Comparison of ENCODE assay signal across 20 mouse cellular contexts in genomic region chr1:66550812-66551211, GRCm38 (mm10).
DNase-seq lines count a peak whose midpoint lies in the region; ATAC-seq and TF ChIP-seq lines count a peak whose summit lies in the region.
"Had no signal": no experiment of that assay in that cellular context is flagged by ENCODE, and none has a peak within 500 bp of the region (broad histone marks: within the 10 kb centered on the region; RNA-seq: fewer than 3 reads in every experiment).

No protein-coding gene starts in this region.

- no peak overlapping the region for H3K4me2 ChIP-seq in stomach, postnatal 0 days (replicated peaks; ENCODE audit: low read depth)
- H3K4me2 ChIP-seq: embryonic facial prominence, embryonic 13.5 days; forebrain, embryonic 12.5 days; heart, embryonic 11.5 days; heart, embryonic 15.5 days; hindbrain, embryonic 13.5 days had no signal

- H3K27ac ChIP-seq in stomach, postnatal 0 days (replicated peaks), result no peak overlapping the region
- H3K27ac ChIP-seq: embryonic facial prominence, embryonic 13.5 days; forebrain, embryonic 12.5 days; heart, embryonic 15.5 days; hindbrain, embryonic 13.5 days; hindbrain, postnatal 0 days had no signal

- H3K4me1 ChIP-seq in stomach, postnatal 0 days (replicated peaks; ENCODE audit: control insufficient read depth, insufficient read depth), result no peaks in the 10 kb centered on the region
- H3K4me1 ChIP-seq: embryonic facial prominence, embryonic 13.5 days; forebrain, embryonic 12.5 days; heart, embryonic 15.5 days; hindbrain, embryonic 13.5 days had no signal

- H3K4me3 ChIP-seq in stomach, postnatal 0 days (ENCODE audit: low read depth, low read length), result no peak overlapping the region
- H3K4me3 ChIP-seq: embryonic facial prominence, embryonic 13.5 days; forebrain, embryonic 12.5 days; heart, embryonic 15.5 days; hindbrain, embryonic 13.5 days had no signal

- TF ChIP-seq CTCF in stomach, postnatal 0 days (IDR thresholded peaks at IDR 0.05; ENCODE audit: low read depth), result no peak

- no peak for ATAC-seq in stomach, postnatal 0 days (ENCODE audit: low FRiP score, low TSS enrichment)
- ATAC-seq: forebrain, embryonic 16.5 days; hindbrain, postnatal 0 days had no signal

- no peaks in the 10 kb centered on the region for H3K27me3 ChIP-seq in stomach, postnatal 0 days (ENCODE audit: control insufficient read depth, insufficient read depth, low read length)
- H3K27me3 ChIP-seq: embryonic facial prominence, embryonic 13.5 days; forebrain, embryonic 12.5 days; heart, embryonic 15.5 days; hindbrain, embryonic 13.5 days had no signal

- no peak for TF ChIP-seq EP300 in stomach, postnatal 0 days (optimal IDR thresholded peaks at IDR 0.05)

- peak; percentile 83 for DNase-seq in brain, adult 2 months (ENCODE audit: low read depth, low spot score)
- peak; percentile 41 for DNase-seq in cerebellum, adult 11 months
- DNase-seq in cerebellum, adult 8-10 months, result peak; percentile 50
- peak; percentile 13 to 57 for DNase-seq in cerebellum, postnatal 14 days
- no peak for DNase-seq in stomach, postnatal 0 days (ENCODE audit: low spot score)
- no peak for DNase-seq in adrenal gland, postnatal 36 days
- DNase-seq in kidney, postnatal 10 days, result no peak
- DNase-seq: adrenal gland, adult 2 months; adrenal gland, postnatal 25 days; gastrocnemius, postnatal 10 days; heart, adult 18-20 months; heart, postnatal 14 days; kidney, adult 11 months had no signal

- 79% methylated on average over 3 of the region's 3 CpGs for WGBS in stomach, postnatal 0 days

- no peak overlapping the region for H3K9ac ChIP-seq in stomach, postnatal 0 days (ENCODE audit: low read length)
- H3K9ac ChIP-seq: embryonic facial prominence, embryonic 13.5 days; forebrain, embryonic 12.5 days; heart, embryonic 15.5 days; hindbrain, embryonic 13.5 days had no signal

- no peaks in the 10 kb centered on the region for H3K9me3 ChIP-seq in stomach, postnatal 0 days (ENCODE audit: control insufficient read depth, low read length)
- H3K9me3 ChIP-seq: embryonic facial prominence, embryonic 13.5 days; forebrain, embryonic 12.5 days; heart, embryonic 15.5 days; hindbrain, embryonic 13.5 days had no signal

- no peaks in the 10 kb centered on the region for H3K36me3 ChIP-seq in stomach, postnatal 0 days (ENCODE audit: control insufficient read depth, insufficient read depth, low read length)
- H3K36me3 ChIP-seq: embryonic facial prominence, embryonic 13.5 days; forebrain, embryonic 12.5 days; heart, embryonic 15.5 days had no signal

Comparison
In these comparisons a context has a peak if more than half of its experiments do, and no peak if none do; other contexts are left out.
1. DNase-seq: peak in brain, adult 2 months (single experiment), cerebellum, adult 11 months (single experiment), cerebellum, adult 8-10 months (single experiment) and cerebellum, postnatal 14 days (2 of 2); none in stomach, postnatal 0 days (single experiment), adrenal gland, postnatal 36 days (0 of 2) and kidney, postnatal 10 days (single experiment).